Mouse (Mus musculus): Measurements from ENCODE around the gene Ypel3.

Ypel3 gene

GRCm38 (mm10) chr7:126794271-126794605 lies 17.5 kb downstream of the Ypel3 start:
- no peak for DNase-seq

- no peak for DNase-seq
These were observed 18.9 kb downstream of the Ypel3 start for GRCm38 (mm10) chr7:126795387-126796317.

DNA sequence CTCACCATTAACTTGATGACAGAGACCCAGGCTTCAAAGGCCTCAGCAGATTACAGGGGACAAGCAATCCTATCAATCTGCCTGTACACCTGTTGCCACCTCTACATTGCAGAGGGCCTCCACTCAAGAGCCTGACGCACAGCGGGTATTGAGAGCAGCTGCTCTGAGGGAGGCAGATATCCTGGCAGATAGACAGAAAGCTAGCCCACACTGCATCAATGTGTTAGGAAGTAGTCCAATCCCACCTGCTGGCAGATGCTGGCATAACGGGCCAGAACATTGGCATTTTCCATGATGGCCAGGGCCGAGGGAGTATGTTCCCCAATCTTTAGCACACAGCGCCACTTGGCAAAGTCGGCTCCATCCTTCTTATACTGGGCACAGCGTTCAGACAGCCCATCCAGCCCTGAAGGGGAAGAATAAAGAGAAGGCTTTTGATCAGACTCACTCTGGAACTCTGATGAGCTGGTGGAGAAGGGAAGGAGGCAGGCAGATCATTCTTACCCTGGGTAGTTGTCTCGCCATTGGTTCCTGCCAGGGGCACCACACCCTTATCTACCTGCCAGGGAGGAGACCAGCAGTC lies 19.7 kb downstream of the Ypel3 start:
- DNase-seq = peak; percentile 70 to 77

- peak; percentile 75 to 82 for DNase-seq
These were observed 20.8 kb downstream of the Ypel3 start, which contains the start of gene Fam57b for GRCm38 (mm10) chr7:126797411-126798126. Gene Fam57b (plus strand): TSS chr7:126797668.

- peak; percentile 53 to 70 for DNase-seq
These were observed 21.6 kb downstream of the Ypel3 start for GRCm38 (mm10) chr7:126798127-126799049.

DNA sequence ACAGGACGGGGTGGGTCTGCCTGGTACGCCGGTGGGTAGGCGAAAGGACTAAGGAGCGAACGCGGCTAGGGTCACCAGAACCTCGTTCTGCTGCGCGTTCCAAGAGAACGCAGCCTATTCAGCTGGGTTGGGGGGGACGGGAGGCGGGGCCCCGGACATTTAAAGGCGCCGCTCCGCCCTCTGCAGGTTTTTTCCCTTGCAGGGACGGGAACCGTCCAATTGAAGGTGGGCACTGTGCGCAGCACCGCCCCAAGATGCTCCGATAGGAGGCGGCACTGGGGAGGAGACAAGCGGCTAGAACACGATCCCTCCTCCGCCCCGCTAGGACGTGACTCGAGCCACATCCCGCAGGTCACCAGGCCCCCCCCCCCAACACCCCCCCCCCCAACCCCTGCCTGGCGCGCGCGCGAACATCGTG lies 22.3 kb downstream of the Ypel3 start:
- DNase-seq = peak; percentile 98

GRCm38 (mm10) chr7:126799468-126800268 lies 22.9 kb downstream of the Ypel3 start:
- DNase-seq = peak in 1 of 2 experiments; percentile 79

DNA sequence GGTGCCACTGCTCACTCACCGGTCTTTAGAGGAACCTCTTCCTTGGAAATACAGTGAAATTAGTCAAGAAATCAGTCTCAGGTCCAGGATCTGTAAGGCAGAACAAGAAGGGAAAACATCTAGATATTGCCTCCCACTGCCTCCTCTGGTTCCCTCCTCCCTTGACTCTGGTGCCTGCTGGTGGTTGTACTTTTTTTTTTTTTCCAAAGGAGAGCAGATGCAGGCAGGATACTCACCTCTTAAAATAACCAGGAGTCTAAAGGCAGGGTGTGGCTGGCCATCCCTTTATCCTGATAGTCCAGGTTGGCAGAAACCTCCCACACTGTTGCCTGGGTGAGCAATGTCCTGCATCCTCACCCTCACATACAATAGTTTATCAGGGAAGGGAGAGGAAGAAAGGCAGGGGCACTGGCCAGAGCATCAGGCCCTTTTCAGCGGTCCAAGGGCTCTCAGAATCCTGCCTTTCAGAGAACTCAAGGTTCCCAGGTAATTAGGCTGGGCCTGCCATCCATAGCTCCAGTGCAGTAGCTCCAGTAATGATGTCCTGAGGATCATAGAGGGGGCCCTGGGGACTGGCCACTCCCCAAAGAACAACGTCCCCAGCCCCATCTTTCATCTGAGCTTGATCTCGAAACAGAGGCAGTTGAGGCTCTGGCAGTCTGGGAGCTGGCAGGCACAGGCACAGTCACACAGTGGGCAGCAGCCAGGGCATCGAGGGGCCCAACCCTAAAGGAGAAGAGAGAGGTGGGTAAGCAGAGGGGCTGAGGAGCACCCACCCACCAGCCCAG lies 23.7 kb downstream of the Ypel3 start:
- peak in 1 of 2 experiments; percentile 20 for DNase-seq

DNA sequence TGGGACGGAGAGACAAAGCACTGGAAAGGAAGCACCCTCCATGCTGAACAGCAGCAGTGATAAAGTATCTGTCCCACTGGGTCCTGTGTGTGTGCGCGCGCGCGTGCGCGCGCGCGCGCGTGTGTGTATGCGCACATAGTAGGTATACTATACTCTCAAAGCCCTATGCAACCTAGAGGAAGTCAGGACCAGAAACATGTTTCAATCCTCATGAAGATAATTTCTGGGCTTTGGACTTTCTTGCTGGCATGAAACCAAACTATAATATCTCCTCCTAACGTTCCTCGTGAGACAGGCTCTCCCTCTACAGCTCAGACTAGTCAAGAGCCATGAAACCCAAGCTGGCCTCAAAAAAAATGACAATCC lies 24.3 kb downstream of the Ypel3 start:
- no peak for DNase-seq

GRCm38 (mm10) chr7:126802134-126802889 lies 25.6 kb downstream of the Ypel3 start:
- DNase-seq = no peak

- DNase-seq = no peak
These were observed 26.4 kb downstream of the Ypel3 start for GRCm38 (mm10) chr7:126803181-126803580.

DNA sequence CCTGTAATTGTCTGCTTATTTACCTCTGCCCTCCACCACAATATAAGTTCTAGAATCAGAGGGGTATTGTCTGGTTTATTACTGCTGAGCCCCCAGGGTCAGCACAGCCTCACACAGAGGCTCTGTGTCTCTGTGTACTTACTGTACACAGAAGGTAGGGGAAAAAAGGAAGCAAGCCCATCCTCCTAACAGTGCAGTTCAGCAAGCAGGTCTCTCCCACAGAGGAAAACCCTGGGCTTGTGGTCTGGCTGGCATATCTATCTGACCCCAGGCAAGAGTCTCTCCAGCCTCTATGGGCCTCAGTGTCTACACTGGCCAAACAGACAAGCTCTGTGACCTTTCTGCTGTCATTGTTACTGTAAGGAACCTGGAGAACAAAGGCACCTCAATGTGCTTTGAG lies 27.0 kb downstream of the Ypel3 start:
- DNase-seq = no peak

DNA sequence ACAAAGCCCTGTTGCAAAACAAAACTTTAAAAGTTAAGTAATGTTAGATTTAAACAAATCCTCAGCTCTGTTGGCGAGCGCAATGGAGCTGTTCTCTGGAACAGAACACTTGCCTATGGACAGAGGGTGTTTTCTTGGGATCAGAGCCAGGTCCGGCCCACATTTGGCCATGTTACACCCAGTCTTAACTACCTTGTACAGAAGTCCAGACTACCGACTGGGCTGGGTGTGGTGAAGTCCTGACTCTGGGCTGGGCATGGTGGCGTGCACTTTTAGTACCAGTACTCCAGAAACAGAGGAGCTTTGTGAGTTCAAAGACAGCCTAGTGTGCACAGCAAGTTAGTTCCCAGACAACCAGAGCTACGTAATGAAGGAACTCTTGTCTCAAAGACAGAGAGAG lies 30.2 kb downstream of the Ypel3 start:
- no peak for DNase-seq

GRCm38 (mm10) chr7:126807405-126807804 lies 30.6 kb downstream of the Ypel3 start:
- no peak for DNase-seq

- peak; percentile 89 to 91 for DNase-seq
These were observed 32.1 kb downstream of the Ypel3 start for GRCm38 (mm10) chr7:126808703-126809455.

GRCm38 (mm10) chr7:126809723-126810369 lies 33.1 kb downstream of the Ypel3 start:
- DNase-seq = no peak

DNA sequence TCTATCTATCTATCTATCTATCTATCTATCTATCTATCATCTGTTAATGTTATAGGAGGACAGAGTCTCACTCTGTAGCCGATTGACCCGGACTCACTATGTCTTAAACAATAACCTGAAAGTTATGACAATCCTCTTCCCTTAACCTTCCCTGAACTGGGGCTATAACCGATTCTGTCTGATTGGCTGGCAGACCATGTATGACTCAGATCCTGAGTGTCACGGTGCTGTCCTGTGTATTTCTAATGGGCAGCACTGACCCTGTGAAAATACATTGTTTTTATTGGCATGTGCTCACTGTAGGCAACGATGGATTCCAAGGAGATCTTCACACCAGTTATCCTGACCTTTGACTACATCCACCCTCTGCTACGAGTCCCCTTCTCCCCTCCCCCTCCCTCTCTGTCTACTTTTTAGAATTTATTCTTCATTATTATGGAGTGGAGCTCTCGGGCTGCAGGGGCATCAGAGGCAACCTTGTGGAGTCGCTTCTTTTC lies 39.0 kb downstream of the Ypel3 start:
- no peak for DNase-seq

DNA sequence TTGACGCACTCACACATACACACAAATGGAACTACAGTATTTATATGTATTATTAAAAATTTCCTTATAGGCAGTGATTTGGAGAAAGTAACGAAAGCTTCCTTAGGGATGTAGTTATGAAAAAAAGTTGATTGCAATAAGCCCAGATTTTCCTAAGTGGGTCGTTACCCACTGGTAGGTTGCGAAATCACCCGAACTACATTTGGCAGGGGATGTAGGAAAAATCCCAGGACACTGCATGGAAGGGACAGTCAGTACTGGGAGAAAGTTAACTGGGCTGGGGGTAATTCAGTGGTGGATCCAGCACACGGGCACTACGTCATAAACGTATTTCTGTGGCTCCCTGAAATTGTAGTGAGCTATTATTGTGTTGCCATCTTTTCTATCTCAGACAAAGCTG lies 39.7 kb downstream of the Ypel3 start:
- no peak for DNase-seq

All from cerebellum, postnatal 14 days (tissue).